In the genomic region with DNA sequence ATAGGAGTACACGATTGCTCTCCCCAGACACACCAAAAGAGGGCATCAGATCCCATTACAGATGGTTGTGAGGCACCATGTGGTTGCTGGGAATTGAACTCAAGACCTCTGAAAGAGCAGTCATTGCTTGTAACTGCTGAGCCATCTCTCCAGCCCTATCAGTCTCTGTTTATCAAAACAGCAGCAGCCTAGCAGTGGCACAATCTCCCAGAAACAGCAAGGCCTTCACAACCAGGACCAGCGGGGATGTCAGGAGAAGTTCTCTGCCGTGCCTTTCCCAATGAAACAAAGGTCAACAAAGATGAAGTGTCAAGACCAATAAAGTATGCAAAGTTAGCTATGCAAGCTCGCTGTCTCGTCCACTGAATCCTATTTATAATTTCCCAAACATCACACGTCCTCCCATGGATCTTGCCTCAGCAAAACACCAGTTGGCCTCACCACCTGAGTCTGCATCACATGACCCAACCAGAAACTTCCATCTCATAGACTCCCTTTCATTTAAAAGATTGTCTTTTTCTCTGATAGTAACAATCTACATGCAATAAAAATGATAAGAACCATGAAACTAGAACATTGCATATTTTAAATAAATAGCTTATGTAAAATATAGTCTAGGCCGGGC, we compare ENCODE assay signal across 14 mouse cellular contexts.
"Had no signal": no experiment of that assay in that cellular context is flagged by ENCODE, and none has a peak within 500 bp of the region (broad histone marks: within the 10 kb centered on the region; RNA-seq: fewer than 3 reads in every experiment).

No protein-coding gene starts in this region.

- H3K27me3 ChIP-seq: limb, embryonic 12.5 days; lung, embryonic 15.5 days; stomach, embryonic 15.5 days had no signal

- H3K27ac ChIP-seq: kidney, embryonic 15.5 days; limb, embryonic 12.5 days; lung, embryonic 15.5 days; macrophage; stomach, embryonic 15.5 days had no signal

- ATAC-seq: midbrain, embryonic 16.5 days had no signal

- DNase-seq: kidney, adult 2 months; kidney, postnatal 25 days; layer of hippocampus, adult 9-11 months; layer of hippocampus, postnatal 36 days; lung, postnatal 14 days; right cerebral cortex, postnatal 14 days; thymus, adult 2 months; thymus, postnatal 25 days had no signal

- H3K9me3 ChIP-seq: kidney, embryonic 15.5 days; lung, embryonic 15.5 days; stomach, embryonic 15.5 days had no signal

- H3K36me3 ChIP-seq: kidney, embryonic 15.5 days; limb, embryonic 12.5 days; lung, embryonic 15.5 days; stomach, embryonic 15.5 days had no signal

- H3K4me3 ChIP-seq: kidney, embryonic 15.5 days; limb, embryonic 12.5 days; lung, embryonic 15.5 days; stomach, embryonic 15.5 days had no signal

- H3K9ac ChIP-seq: kidney, embryonic 15.5 days; limb, embryonic 12.5 days; lung, embryonic 15.5 days; stomach, embryonic 15.5 days had no signal

- H3K4me2 ChIP-seq: kidney, embryonic 15.5 days; limb, embryonic 12.5 days; lung, embryonic 15.5 days; stomach, embryonic 15.5 days had no signal

- H3K4me1 ChIP-seq: kidney, embryonic 15.5 days; limb, embryonic 12.5 days; lung, embryonic 15.5 days; stomach, embryonic 15.5 days had no signal
